Mouse (Mus musculus): ENCODE data around the gene Fgfr1op2.

DNA sequence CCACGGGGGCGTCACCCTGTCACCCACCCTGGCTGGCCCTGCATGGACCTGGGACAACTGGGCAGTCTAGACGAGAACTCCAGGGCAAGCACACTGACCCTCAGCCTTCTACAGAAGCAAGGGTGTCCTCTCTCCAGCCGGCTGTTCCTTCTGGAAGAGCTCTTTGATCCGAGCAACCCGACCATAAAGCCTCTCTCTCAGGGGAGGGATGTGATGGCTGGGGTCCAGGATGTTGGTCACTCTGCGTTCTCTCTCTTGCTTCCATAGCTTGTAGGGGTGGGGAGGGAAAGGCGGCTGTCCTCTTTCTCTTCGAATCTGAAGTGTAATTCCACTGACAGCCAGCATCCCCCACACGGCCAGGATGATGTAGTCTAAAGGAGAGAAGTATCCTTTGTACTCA lies 26.6 kb downstream of the Fgfr1op2 start:
- TF ChIP-seq CTCF (IDR thresholded peaks at IDR 0.05; ENCODE audit: low read depth, low read length) = no peak
- no peak for TF ChIP-seq POLR2A (IDR thresholded peaks at IDR 0.05; ENCODE audit: borderline replicate concordance, low read depth, low read length)

Data from bone marrow macrophage, adult 2 months (primary cell).